Mouse (Mus musculus) yolk sac, embryonic 10.5 days (tissue): ENCODE results near the gene Muc1.

Source experiments
- DNase-seq: peaks from one replicate; pipeline ENCODE4 v3.0.0-alpha.2; 2017; ENCODE audit warnings: low spot score

The Muc1 gene

GRCm38 (mm10) chr3:89228836-89229235, at the start of gene Muc1:
TSS of gene Muc1 (plus strand) at chr3:89229057.
- DNase-seq, result no peak

- DNase-seq, result no peak
Observed at GRCm38 (mm10) chr3:89181749-89182500, 46.9 kb upstream of the Muc1 start.

GRCm38 (mm10) chr3:89182531-89183057, 46.3 kb upstream of the Muc1 start:
- no peak for DNase-seq

- peak; percentile 90 for DNase-seq
Observed at GRCm38 (mm10) chr3:89183058-89183958, 45.5 kb upstream of the Muc1 start, which contains the start of gene Fam189b. TSS of gene Fam189b (plus strand) at chr3:89183143.

- DNase-seq, result no peak
Observed at GRCm38 (mm10) chr3:89183959-89184315, 44.9 kb upstream of the Muc1 start.

- DNase-seq, result no peak
Observed at GRCm38 (mm10) chr3:89187197-89187596, 41.7 kb upstream of the Muc1 start.

- DNase-seq, result no peak
Observed at GRCm38 (mm10) chr3:89187690-89188477, 41.0 kb upstream of the Muc1 start.

GRCm38 (mm10) chr3:89188478-89188875, 40.4 kb upstream of the Muc1 start:
- no peak for DNase-seq

GRCm38 (mm10) chr3:89190436-89190835, 38.4 kb upstream of the Muc1 start:
- no peak for DNase-seq

GRCm38 (mm10) chr3:89193351-89193750, 35.5 kb upstream of the Muc1 start:
- DNase-seq, result no peak

GRCm38 (mm10) chr3:89193853-89194252, 35.0 kb upstream of the Muc1 start:
- DNase-seq, result no peak

GRCm38 (mm10) chr3:89195979-89196877, 32.6 kb upstream of the Muc1 start:
- DNase-seq, result peak; percentile 97

GRCm38 (mm10) chr3:89199839-89200238, 29.0 kb upstream of the Muc1 start:
- DNase-seq, result no peak

GRCm38 (mm10) chr3:89202253-89203141, 26.4 kb upstream of the Muc1 start, which contains the start of gene Gba:
TSS of gene Gba (plus strand) at chr3:89202928.
- peak; percentile 86 for DNase-seq

- no peak for DNase-seq
Observed at GRCm38 (mm10) chr3:89203142-89203514, 25.7 kb upstream of the Muc1 start.

- DNase-seq, result no peak
Observed at GRCm38 (mm10) chr3:89206079-89206478, 22.8 kb upstream of the Muc1 start.

- DNase-seq, result no peak
Observed at GRCm38 (mm10) chr3:89206695-89207094, 22.2 kb upstream of the Muc1 start.

- DNase-seq, result no peak
Observed at GRCm38 (mm10) chr3:89208075-89208657, 20.7 kb upstream of the Muc1 start.

- DNase-seq, result no peak
Observed at GRCm38 (mm10) chr3:89208736-89209135, 20.1 kb upstream of the Muc1 start.

- DNase-seq, result no peak
Observed at GRCm38 (mm10) chr3:89209731-89210130, 19.1 kb upstream of the Muc1 start.
